Mouse (Mus musculus) forebrain, embryonic 16.5 days (tissue): ENCODE results near the gene Ttll11. TPM values are rescaled to one million over a fixed set of nuclear protein-coding genes. Genes with fewer than 3 reads are reported as not detected.

Experiments used
- ATAC-seq: fragments of 200-750 bp; cut with Nextera tagmentation; 2 replicates; pipeline ENCODE4 v1.8.0; 2017; ENCODE audit warnings: mild to moderate bottlenecking, moderate library complexity
- H3K27ac ChIP-seq: fragments of 300-500 bp; sonication (generic); 2 replicates; pipeline ENCODE4 v1.5.1; 2014; ENCODE audit warnings: low read length, control low read depth
- H3K27me3 ChIP-seq: fragments of 300-500 bp; sonication (generic); replicated peaks from 2 replicates; pipeline ENCODE4 v1.6.1; 2014; ENCODE audit warnings: low read length; ENCODE audit not compliant: control insufficient read depth, insufficient read depth
- H3K36me3 ChIP-seq: fragments of 300-500 bp; sonication (generic); 2 replicates; pipeline ENCODE4 v1.6.1; 2014; ENCODE audit not compliant: control insufficient read depth, insufficient read depth
- H3K4me1 ChIP-seq: fragments of 300-500 bp; sonication (generic); replicated peaks from 2 replicates; pipeline ENCODE4 v1.6.1; 2014; ENCODE audit warnings: low read length; ENCODE audit not compliant: control insufficient read depth, insufficient read depth
- H3K4me2 ChIP-seq: fragments of 300-500 bp; sonication (generic); 2 replicates; pipeline ENCODE4 v1.6.1; 2014; ENCODE audit warnings: mild to moderate bottlenecking, low read length, control low read depth
- H3K4me3 ChIP-seq: fragments of 300-500 bp; sonication (generic); replicated peaks from 2 replicates; pipeline ENCODE4 v1.5.1; 2014; ENCODE audit warnings: mild to moderate bottlenecking, low read length, control low read depth
- H3K9ac ChIP-seq: fragments of 300-500 bp; sonication (generic); replicated peaks from 2 replicates; pipeline ENCODE4 v1.6.1; 2014; ENCODE audit warnings: low read depth, low read length, control low read depth
- H3K9me3 ChIP-seq: fragments of 300-500 bp; sonication (generic); 2 replicates; pipeline ENCODE4 v1.6.1; 2016; ENCODE audit warnings: low read length; ENCODE audit not compliant: control insufficient read depth
- WGBS: fragments of 180-500 bp; shearing (Covaris S2); extraction: QIAGEN DNeasy Blood & Tissue Kit; methylation state at CpG from one replicate; pipeline ENCODE4 v1.1.7; 2014; 5-methylcytosine and 5-hydroxymethylcytosine counted together
- polyA plus RNA-seq: library from polyadenylated mRNA; unstranded; fragments of >200 nt; fragmentation: Nextera tagmentation; extraction: Ambion mirVana; gene quantifications from 2 replicates; pipeline ENCODE4 v1.2.1, GENCODE M21; 2015

Ttll11 gene
- polyA plus RNA-seq, 1 experiment from 2014 or later: 2.5 TPM

GRCm38 (mm10) chr2:35898425-35899134, 81.1 kb downstream of the Ttll11 start:
- no peaks in the 10 kb centered on the region for H3K27me3 ChIP-seq
- WGBS: 88% methylated on average over 6 of the region's 6 CpGs
- no peak overlapping the region for H3K27ac ChIP-seq
- H3K4me1 ChIP-seq: no peaks in the 10 kb centered on the region
- no peak for ATAC-seq
- H3K9me3 ChIP-seq: no peaks in the 10 kb centered on the region
- H3K4me3 ChIP-seq: no peak overlapping the region
- no peak overlapping the region for H3K9ac ChIP-seq
- H3K36me3 ChIP-seq: no peaks in the 10 kb centered on the region
- H3K4me2 ChIP-seq: no peak overlapping the region

- no peaks in the 10 kb centered on the region for H3K9me3 ChIP-seq
- no peaks in the 10 kb centered on the region for H3K4me1 ChIP-seq
- no peaks in the 10 kb centered on the region for H3K27me3 ChIP-seq
- WGBS: 84% methylated on average over 2 of the region's 2 CpGs
- no peaks in the 10 kb centered on the region for H3K36me3 ChIP-seq
- no peak overlapping the region for H3K4me2 ChIP-seq
- no peak overlapping the region for H3K9ac ChIP-seq
- no peak overlapping the region for H3K27ac ChIP-seq
- no peak overlapping the region for H3K4me3 ChIP-seq
- ATAC-seq: no peak
These were observed 82.6 kb downstream of the Ttll11 start for GRCm38 (mm10) chr2:35897125-35897524.

GRCm38 (mm10) chr2:35894512-35894911, 85.2 kb downstream of the Ttll11 start:
- no peaks in the 10 kb centered on the region for H3K36me3 ChIP-seq
- ATAC-seq: no peak
- no peak overlapping the region for H3K9ac ChIP-seq
- no peaks in the 10 kb centered on the region for H3K9me3 ChIP-seq
- no peak overlapping the region for H3K27ac ChIP-seq
- no peaks in the 10 kb centered on the region for H3K4me1 ChIP-seq
- no peak overlapping the region for H3K4me2 ChIP-seq
- H3K4me3 ChIP-seq: no peak overlapping the region
- H3K27me3 ChIP-seq: no peaks in the 10 kb centered on the region
- 86% methylated on average over 2 of the region's 2 CpGs for WGBS

GRCm38 (mm10) chr2:35890635-35891034, 89.1 kb downstream of the Ttll11 start:
- H3K36me3 ChIP-seq: no peaks in the 10 kb centered on the region
- no peaks in the 10 kb centered on the region for H3K9me3 ChIP-seq
- H3K9ac ChIP-seq: no peak overlapping the region
- no peak overlapping the region for H3K4me2 ChIP-seq
- no peak overlapping the region for H3K27ac ChIP-seq
- H3K27me3 ChIP-seq: no peaks in the 10 kb centered on the region
- no peak overlapping the region for H3K4me3 ChIP-seq
- WGBS: 73% methylated on average over 3 of the region's 3 CpGs
- no peaks in the 10 kb centered on the region for H3K4me1 ChIP-seq
- ATAC-seq: no peak

GRCm38 (mm10) chr2:35889776-35890175, 89.9 kb downstream of the Ttll11 start:
- no peak for ATAC-seq
- Histone ChIP-seq H3K27ac (no peak overlapping the region), H3K9ac (no peak overlapping the region), H3K4me3 (no peak overlapping the region), H3K9me3 (no peaks in the 10 kb centered on the region), H3K4me1 (no peaks in the 10 kb centered on the region), H3K36me3 (no peaks in the 10 kb centered on the region), H3K27me3 (no peaks in the 10 kb centered on the region), H3K4me2 (no peak overlapping the region)
- WGBS: 66% methylated on average over 2 of the region's 2 CpGs

GRCm38 (mm10) chr2:35884296-35884695, 95.4 kb downstream of the Ttll11 start:
- 82% methylated on average over 7 of the region's 7 CpGs for WGBS
- no peak overlapping the region for H3K4me2 ChIP-seq

GRCm38 (mm10) chr2:35882336-35882987, 97.3 kb downstream of the Ttll11 start:
- Histone ChIP-seq H3K27ac (no peak overlapping the region), H3K9me3 (no peaks in the 10 kb centered on the region), H3K4me3 (no peak overlapping the region), H3K9ac (no peak overlapping the region), H3K36me3 (no peaks in the 10 kb centered on the region), H3K4me1 (no peaks in the 10 kb centered on the region), H3K4me2 (no peak overlapping the region), H3K27me3 (no peaks in the 10 kb centered on the region)
- WGBS: 55% methylated on average over 9 of the region's 9 CpGs
- no peak for ATAC-seq

More at GRCm38 (mm10) chr2:35884296-35884695, 95.4 kb downstream of the Ttll11 start:
- no peaks in the 10 kb centered on the region for H3K9me3 ChIP-seq
- H3K27me3 ChIP-seq: no peaks in the 10 kb centered on the region
- H3K4me1 ChIP-seq: no peaks in the 10 kb centered on the region
- no peak overlapping the region for H3K9ac ChIP-seq
- no peak overlapping the region for H3K27ac ChIP-seq
- no peak overlapping the region for H3K4me3 ChIP-seq
- H3K36me3 ChIP-seq: no peaks in the 10 kb centered on the region
- no peak for ATAC-seq

- 0 out of 2 replicates have a peak, but pooled peaks cover 1% of the 10 kb centered on the region for H3K4me1 ChIP-seq
- no peak overlapping the region for H3K9ac ChIP-seq
- H3K27me3 ChIP-seq: no peaks in the 10 kb centered on the region
- no peaks in the 10 kb centered on the region for H3K9me3 ChIP-seq
- H3K4me2 ChIP-seq: no peak overlapping the region
- H3K36me3 ChIP-seq: no peaks in the 10 kb centered on the region
- no peak overlapping the region for H3K27ac ChIP-seq
- no peak for ATAC-seq
- WGBS: 88% methylated on average over 9 of the region's 9 CpGs
- H3K4me3 ChIP-seq: no peak overlapping the region
These were observed 97.8 kb downstream of the Ttll11 start for GRCm38 (mm10) chr2:35881896-35882295.

GRCm38 (mm10) chr2:35880362-35880761, 99.4 kb downstream of the Ttll11 start:
- WGBS: 70% methylated on average over 7 of the region's 7 CpGs
- 0 out of 2 replicates have a peak, but pooled peaks cover 3% of the 10 kb centered on the region for H3K4me1 ChIP-seq
- H3K9ac ChIP-seq: no peak overlapping the region
- H3K36me3 ChIP-seq: no peaks in the 10 kb centered on the region
- H3K4me2 ChIP-seq: no peak overlapping the region
- no peaks in the 10 kb centered on the region for H3K27me3 ChIP-seq
- ATAC-seq: no peak
- H3K27ac ChIP-seq: no peak overlapping the region
- no peaks in the 10 kb centered on the region for H3K9me3 ChIP-seq
- no peak overlapping the region for H3K4me3 ChIP-seq
